Mouse (Mus musculus): Measurements from ENCODE around the gene Olfr394. TPM values are rescaled to one million over a fixed set of nuclear protein-coding genes. Genes with fewer than 3 reads are reported as not detected.
"Not testable (repeated sequence)": the region's sequence is repeated elsewhere in the genome, so short reads cannot be mapped to it uniquely, and the experiment has no call there.

The Olfr394 gene
- not detected for total RNA-seq (2021)
- long read RNA-seq, experiment 1: 0 reads
- long read RNA-seq, experiment 2: 0 reads

- DNase-seq (ENCODE audit: low spot score in 2 of 2): no peak
These were observed at the start of gene Olfr394 for GRCm38 (mm10) chr11:73890671-73891070. TSS of gene Olfr394 (minus strand) at chr11:73890771.

GRCm38 (mm10) chr11:73936377-73936776 lies 45.8 kb upstream of the Olfr394 start, which contains the start of gene Olfr23:
TSS of gene Olfr23 (plus strand) at chr11:73936677.
- no peak for DNase-seq (ENCODE audit: low spot score in 2 of 2)

- not testable (repeated sequence) for DNase-seq (ENCODE audit: low spot score in 2 of 2)
These were observed 18.6 kb upstream of the Olfr394 start, which contains the start of gene Olfr395 for GRCm38 (mm10) chr11:73909199-73909598. TSS of gene Olfr395 (minus strand) at chr11:73909299.

GRCm38 (mm10) chr11:73851354-73851753 lies 39.2 kb downstream of the Olfr394 start, which contains the start of gene Olfr393:
TSS of gene Olfr393 (minus strand) at chr11:73851454.
- DNase-seq (ENCODE audit: low spot score in 2 of 2): no peak

Other genes starting within 250 kb of the Olfr394 start
- not detected for gene Zfp735, start 202.0 kb downstream of the Olfr394 start, total RNA-seq (2021)
- gene Olfr389, start 110.1 kb downstream of the Olfr394 start, total RNA-seq (2021): not detected
- not detected for gene Olfr390, start 107.8 kb downstream of the Olfr394 start, total RNA-seq (2021)
- not detected for gene Olfr391-ps, start 87.7 kb downstream of the Olfr394 start, total RNA-seq (2021)
- gene Olfr392, start 73.7 kb downstream of the Olfr394 start, total RNA-seq (2021): not detected
- not detected for gene Olfr393, start 39.3 kb downstream of the Olfr394 start, total RNA-seq (2021)
- gene Olfr395, start 18.5 kb upstream of the Olfr394 start, total RNA-seq (2021): not detected
- gene Olfr23, start 45.9 kb upstream of the Olfr394 start, total RNA-seq (2021): not detected
- gene Olfr397, start 70.0 kb upstream of the Olfr394 start, total RNA-seq (2021): not detected
- not detected for gene Olfr398, start 99.6 kb upstream of the Olfr394 start, total RNA-seq (2021)
- gene Olfr139, start 165.8 kb upstream of the Olfr394 start, total RNA-seq (2021): not detected
- gene Olfr399, start 165.8 kb upstream of the Olfr394 start, total RNA-seq (2021): not detected
- gene Zfp616, start 179.2 kb upstream of the Olfr394 start, total RNA-seq (2021): not detected
- not detected for gene Olfr401, start 222.9 kb upstream of the Olfr394 start, total RNA-seq (2021)